Mouse (Mus musculus) CD4-positive helper T cell, adult 2 months (primary cell): ENCODE measurements around the gene Med18.
A peak's percentile ranks its signal among the peaks of the same experiment; 100 is the strongest.
"Not testable (repeated sequence)": the region's sequence is repeated elsewhere in the genome, so short reads cannot be mapped to it uniquely, and the experiment has no call there.

Experiments
- DNase-seq: peaks from one replicate; pipeline ENCODE4 v3.0.0-alpha.2; 2012; ENCODE audit warnings: low read depth, missing footprints, low spot score

Med18 gene

DNA sequence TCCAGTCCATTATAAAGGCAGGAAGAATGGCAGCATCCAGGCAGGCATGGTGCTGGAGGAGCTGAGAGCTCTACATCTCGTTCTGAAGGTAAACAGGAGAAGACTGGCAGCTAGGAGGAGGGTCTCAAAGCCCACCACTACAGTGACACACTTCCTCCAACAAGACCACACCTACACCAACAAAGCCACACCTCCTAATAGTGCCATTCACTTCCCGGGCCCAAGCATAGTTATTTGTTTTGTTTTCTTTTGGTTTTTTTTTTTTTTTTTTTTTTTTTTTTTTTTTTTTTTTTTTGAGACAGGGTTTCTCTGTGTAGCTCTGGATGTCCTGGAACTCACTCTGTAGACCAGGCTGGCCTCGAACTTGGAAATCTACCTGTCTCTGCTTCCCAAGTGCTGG is 18.4 kb upstream of the Med18 start:
- not testable (repeated sequence) for DNase-seq

DNA sequence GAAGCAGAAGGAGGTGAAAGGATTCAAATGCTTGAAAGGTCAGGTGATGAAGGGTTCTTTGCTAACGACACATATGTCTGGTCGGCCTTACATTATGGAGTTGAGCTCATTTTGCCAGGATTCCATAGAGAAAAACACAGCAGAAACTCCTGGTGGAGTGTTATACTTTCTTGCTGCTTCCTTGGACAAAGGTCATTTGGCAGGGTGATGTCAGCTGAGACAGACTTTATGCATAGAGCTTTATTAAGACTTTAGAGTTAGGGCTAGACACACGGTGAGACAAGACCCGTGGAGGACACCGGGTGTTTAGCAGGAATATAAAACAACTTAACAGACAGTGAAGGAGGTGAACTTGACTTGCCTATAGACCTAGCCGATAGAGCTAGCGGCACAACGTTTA is 14.1 kb upstream of the Med18 start:
- DNase-seq: no peak

DNA sequence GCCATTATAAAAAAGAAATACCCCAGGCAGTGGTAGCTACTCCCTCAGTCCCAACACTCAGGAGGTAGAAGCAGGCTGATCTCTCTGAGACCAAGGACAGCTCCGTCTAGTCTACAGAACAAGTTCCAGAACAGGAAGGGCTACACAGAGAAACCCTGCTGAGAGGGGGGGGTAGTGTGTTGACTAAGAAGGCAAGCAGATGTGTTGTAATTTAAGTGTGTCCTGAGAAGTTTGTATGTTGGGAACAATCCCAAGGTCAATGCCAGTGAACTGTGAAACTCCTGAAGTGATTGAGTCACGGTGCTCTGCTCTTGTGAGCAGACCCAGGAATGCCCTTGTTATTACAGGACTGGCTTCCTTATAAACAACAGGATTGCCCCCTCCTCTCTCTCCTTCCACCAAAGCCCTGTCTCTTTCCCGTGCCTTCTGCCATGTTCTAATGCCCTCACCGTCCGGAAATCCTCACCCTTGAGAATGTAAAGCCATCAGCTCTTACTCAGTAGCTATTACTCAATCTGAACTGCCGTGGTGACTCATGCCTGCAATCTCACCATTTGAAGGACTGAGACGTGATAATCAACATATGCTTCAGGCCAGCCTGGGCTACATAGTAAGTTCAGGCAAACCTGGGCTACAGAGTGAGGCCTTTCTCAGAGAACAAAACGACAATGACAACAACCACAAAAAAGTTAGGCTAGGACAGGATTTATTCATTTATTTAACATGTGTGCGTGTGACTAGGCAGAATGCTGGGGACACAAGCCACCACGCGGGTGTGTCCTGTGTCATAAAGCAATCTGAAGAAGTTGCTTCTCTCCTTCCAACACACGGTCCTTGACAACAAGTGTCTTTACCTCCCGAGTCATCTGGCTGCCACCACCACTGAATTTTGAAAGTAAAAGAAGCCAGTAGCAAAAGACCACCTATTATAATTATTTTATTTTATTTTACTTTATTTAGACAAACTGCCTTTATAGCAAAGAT is 12.5 kb upstream of the Med18 start:
- DNase-seq: no peak

DNA sequence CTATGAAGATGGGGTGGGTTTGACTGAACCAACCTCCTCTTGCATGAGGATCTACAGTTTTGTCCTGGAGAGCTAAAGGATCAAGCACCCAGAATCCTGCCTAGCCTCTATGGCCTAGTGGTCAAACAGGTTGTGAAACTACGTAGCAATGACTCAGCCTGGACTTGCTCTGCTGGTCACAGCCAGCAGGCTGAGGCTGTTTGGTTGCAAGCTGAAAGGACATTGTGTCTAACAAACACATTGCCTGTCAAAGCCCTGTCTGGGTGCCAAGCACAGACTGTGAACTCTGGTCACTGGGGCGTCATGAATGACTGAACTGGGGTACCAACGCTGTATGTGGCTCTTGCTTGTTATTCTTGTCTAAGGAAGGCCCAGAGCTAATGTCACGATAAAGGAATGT is 10.9 kb upstream of the Med18 start:
- no peak for DNase-seq

DNA sequence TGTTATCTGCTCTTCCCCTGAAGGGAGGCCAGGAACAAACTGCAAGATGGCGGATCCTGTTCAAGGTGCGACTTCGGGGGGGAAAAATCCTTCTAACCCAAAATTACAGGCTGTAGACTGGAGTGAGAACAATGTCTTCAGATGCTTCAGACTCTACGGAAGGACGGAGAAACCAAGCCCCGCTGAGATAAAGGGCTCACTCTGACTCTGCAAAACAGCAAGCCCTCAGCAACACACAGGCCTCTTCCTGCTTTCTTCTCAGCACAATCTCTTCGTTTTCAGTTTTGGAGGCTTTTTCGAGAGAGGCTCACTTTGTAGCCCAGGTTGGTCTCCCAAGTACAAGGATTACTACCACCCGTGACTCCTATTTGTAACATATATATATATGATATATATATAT is 9.7 kb upstream of the Med18 start:
- no peak for DNase-seq

DNA sequence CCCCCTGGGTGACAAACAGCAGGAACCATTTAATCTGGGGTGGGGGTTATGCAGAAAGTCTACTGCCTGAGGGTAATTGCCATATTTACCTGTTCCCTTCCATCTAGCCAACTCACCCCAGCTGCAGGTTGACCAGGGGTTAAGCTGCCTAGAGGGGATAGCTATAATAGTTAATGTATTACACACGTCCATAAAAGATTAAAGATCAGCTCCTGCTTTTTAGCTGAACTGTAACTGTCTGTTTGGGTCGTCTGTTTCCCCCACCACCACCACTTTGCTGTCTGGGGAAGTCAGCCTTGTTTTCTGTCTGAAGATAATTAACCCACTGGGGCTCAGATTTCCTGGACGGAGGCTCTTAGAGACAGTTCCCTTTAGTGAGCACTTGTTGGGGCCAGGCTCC is 6.2 kb upstream of the Med18 start:
- no peak for DNase-seq

DNA sequence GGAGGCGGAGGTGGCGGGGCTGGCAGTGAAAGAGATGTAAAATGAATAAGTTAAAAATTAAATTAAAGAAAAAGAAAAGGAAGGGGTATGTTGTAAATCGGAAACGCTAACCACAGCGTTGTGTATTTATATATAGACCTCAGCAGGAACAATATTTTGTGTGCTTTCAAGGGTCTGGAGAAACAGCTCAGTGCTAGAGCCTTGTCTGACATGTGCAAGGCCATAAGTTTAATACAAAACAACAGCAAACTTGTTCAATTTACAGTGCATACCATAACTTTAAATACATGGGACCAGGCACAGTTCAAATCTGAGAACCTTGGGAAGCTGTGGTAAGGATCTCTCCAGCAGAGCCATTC is 513 bp upstream of the Med18 start:
- no peak for DNase-seq

DNA sequence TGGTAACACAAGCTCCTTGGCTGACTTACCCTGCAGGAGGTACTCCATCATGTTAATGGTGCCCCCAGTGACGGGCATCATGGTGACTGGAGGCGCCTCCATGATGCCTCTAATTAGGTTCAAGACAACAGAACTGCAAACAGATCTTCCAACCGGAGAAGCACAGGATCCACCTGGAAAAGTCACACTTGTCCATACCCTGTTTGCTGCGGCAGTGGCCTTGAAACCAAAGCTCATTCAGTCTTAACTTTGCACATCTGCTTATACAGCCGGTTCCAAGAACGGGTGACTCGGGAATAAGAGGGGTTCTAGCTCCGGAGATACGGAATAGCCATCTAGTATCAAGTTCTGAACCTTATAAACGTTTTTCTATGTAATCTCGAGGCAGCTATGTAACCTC is 885 bp downstream of the Med18 start:
- no peak for DNase-seq

DNA sequence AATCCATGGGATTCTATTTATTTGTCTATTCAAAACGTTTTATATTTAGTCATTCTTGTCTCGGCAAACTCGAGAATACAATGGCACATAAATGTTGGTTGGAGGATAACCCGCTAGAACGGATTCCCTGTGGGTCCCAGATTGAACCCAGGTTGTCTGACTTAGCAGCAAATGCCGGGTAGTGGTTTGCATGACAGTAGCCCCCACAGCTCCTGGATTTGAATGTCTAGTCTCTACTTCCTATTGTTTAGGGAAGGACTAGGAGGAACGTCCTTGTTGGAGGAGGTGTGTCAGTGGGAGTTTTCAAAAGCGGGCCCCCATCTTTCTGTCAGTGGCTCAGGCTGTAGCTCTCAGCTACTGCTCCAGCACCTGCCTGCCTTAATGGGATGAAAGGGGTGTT is 3.5 kb downstream of the Med18 start:
- DNase-seq: no peak

DNA sequence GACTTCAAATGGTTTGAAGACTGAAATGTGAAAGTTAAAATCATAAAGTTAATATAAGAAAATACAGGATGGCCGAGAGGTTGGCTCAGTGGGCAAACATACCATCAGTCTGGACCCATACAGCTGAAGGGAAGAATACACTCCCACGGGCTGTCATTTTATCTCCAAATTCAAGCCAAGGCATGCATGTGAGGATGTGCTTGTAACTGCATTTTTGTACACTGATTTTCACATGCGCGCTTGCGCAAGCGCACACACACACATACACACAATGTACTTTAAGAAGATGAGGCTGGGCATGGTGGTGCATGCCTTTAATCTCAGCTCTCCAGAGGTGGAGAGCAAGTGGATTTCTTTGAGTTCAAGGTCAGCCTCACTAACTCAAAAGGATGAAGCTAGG is 8.2 kb downstream of the Med18 start:
- DNase-seq: no peak

DNA sequence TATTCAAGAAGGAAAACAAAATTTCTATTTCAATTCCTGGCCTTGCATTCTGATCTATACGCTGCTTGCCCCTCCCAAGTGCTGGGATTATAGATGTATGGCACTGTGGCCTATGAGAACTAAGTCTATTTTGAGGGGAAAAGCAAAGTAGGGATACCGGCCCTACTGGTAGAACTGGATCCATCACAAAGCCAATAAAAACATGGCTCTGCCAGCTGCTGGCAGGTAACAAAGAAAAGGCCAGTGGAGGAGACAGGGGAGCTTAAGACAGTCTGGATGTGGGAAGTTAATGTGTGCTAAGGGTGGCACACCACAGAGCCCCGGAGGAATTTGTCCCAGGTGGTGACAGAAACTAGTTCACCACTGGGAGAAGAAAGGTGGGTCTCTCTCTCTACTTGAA is 8.6 kb downstream of the Med18 start:
- no peak for DNase-seq

DNA sequence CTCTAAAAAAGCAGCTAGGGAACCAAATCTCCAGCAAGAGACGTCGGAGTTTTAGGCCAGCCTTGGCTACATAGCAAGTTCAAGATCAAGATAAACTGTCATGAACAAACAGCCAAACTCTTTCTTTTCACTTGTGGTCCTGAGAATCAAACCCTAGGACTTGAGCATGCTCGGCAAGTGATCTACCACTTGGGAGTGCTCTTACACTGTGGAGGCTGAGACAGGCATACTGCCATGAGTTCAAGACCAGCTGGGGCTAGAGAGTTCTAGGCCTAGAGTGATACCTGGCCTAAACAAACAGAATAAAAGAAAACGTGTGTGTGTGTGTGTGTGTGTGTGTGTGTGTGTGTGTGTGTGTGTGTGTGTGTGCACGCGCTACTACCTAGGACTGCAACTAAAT is 9.5 kb downstream of the Med18 start:
- DNase-seq: no peak

DNA sequence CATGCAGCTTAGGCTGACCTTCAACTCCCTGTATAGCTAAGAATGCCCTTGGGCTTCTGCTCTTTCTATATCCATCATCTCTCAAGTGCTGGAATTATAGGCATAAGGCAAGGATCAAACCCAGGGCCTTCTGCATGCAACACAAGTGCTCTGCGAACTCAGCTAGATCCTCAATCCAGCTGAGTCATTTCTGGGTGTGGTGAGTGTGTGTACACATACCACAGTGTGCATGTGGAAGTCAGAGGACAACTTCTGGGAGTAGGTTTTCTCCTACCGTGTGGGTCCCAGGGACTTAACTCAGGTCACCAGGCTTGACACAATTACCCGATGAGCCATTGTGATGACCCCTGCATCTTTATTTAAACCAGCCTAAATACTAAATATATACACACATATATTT is 13.9 kb downstream of the Med18 start:
- DNase-seq: no peak

DNA sequence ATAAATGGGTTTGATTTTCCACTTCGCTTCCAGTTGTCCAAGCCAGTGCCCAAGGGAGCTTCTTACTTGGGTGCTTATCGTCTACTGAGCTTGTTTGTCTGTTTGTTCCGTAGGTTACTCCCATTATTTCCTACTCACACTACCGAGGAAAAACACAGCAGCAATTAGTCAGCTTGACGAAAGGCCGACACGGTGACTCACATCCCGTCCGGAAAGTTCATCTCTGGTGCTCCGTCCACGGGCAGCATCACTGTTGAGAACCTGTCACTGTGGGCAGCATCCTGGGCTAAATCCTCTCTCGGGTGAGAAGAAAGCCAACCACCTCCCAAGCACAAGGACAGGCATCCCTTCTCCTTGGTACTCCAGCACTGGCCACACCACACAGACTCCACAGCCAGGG is 17.6 kb downstream of the Med18 start:
- DNase-seq: no peak

DNA sequence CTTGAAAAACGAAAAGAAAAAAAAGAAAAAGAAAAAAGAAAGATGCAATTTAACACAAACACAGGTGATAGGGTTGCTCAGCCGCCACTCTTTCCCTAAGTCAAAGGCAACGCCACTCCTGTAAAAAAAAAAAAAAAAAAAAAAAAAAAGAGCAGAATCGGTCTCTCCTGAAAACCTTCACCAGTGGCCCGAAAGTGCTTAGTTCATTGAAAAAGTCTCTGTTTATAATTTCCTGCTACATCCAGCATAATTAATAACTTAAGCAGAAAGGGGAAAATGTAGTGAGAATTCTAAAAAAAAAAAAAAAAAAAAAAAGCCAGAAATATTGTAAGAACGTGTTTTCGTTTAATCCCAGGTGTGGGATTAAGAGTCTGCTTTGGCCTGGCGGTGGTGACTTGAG is 19.2 kb downstream of the Med18 start:
- no peak for DNase-seq

DNA sequence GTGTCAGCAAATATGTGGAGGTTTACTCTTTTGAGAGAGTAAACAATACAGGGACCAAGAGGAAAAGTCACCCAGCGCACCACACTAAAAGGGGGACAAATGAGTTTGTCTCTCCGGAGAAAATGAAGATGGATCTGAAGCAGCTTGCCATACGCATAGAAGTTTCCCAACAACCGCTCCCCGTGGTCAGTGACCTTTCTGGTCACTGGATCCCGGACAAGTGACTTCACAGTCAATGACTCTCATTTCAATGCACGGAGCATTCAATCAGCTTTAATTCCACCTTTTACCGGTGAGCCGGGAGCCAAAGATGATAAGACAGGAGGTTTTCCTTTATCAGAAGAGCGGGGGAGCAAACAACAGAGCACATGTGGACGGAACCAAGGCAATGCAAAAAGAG is 25.9 kb downstream of the Med18 start:
- DNase-seq: no peak

DNA sequence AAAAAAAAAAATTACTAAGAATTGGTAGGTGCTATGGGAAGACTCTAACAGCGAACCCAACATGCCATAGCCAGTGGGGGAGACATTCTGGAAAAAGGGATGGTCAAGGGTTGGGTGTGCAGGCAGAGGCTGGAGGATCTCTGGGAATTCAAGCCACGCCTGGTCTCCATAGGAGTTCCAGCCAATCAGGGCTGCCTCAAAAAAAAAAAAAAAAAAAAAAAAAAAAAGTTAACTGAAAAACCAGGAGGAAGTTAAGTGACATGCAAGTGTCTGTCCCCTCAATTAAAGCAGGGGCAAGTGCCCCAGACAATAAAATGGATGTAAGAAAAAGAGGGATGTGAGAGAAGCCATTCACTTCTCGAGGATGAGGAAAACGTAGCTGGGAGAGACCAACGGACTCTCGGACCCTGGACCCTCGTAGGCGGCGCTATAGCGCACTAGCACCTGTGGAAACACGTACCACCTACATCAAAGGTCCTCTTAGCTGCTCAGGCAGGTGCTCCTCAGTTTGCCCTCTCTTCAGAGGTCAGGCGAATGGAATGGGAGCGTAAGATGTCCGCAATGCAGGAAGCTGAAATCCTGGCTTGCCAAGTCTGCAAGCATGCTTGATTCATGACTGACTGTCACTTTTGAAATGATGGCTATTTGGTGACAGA is 30.9 kb downstream of the Med18 start:
- no peak for DNase-seq

DNA sequence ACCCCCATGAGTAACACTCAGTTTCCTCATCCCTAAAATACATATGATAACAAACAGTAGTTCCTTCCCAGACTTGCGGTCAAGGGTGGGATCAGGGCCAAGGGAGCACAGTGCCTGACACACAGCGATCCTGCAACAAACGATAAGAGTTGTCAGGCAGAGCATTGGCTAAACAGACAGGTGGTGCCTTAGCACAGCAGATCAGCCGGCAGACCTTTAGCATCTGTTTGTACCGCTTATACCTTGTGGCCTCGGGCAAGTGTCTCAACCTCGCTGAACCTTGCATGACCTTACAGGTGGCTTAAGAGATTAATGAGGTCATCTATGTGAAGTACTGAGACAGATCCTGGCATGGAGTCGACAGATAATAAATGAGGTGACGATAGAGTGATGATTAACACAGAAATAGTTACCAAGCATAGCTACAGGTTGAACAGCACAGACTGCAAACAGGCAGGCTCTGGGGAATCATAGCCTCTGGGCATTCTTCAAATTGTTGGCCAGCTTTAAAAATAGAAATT is 35.6 kb downstream of the Med18 start:
- no peak for DNase-seq

DNA sequence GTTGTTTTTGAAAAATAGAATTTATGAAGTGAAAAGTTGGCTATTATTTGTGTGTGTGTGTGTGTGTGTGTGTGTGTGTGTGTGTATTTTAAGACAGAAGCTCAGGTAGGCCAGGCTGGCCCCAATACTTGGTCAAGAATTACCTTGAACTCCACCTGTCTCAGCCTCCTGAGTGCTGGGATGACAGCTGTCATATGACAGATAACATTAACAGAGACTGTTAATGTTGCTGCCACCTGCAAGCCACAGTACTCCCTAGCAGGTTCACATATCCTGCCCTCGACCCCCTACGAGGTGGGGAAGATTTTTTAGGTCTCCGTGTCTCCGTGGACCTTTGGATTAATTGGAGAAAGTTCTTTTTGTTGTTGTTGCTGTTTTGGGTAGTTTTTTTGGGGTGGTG is 36.2 kb downstream of the Med18 start:
- DNase-seq: no peak

DNA sequence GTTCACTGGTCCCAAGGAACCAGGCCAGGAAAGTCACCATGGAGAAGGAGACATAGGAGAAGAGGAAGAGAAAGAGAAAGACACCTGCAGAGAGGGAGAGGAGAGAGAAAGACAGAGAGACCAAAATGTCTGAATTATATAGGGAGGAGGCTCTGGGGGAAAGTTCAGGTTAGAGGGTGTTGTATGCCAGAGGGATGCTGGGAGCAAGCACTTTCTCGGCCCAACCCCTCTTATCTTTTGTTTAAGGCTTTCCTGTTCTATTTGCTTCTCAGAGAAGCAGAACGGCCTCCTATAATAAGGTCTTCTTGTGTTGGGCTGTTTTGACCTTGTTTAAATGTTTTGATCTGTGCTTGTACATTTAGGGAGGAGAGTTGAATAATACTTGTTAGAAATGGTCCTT is 37.7 kb downstream of the Med18 start:
- no peak for DNase-seq

DNA sequence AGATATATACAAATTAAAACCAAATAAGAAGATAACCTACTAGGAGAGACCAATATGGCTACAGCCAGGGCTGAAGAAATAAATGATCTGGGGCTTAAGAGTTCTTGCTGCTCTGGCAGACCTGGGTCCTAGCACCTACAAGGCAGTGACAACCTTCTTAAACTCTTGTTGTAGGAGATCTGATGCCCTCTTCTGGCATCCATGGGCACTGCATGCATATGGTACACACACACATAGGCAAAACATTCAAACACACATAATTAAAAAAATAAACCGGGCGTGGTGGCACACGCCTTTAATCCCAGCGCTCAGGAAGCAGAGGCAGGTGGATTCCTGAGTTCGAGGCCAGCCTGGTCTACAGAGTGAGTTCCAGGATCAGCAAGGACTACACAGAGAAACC is 39.0 kb downstream of the Med18 start:
- peak; percentile 37 for DNase-seq

DNA sequence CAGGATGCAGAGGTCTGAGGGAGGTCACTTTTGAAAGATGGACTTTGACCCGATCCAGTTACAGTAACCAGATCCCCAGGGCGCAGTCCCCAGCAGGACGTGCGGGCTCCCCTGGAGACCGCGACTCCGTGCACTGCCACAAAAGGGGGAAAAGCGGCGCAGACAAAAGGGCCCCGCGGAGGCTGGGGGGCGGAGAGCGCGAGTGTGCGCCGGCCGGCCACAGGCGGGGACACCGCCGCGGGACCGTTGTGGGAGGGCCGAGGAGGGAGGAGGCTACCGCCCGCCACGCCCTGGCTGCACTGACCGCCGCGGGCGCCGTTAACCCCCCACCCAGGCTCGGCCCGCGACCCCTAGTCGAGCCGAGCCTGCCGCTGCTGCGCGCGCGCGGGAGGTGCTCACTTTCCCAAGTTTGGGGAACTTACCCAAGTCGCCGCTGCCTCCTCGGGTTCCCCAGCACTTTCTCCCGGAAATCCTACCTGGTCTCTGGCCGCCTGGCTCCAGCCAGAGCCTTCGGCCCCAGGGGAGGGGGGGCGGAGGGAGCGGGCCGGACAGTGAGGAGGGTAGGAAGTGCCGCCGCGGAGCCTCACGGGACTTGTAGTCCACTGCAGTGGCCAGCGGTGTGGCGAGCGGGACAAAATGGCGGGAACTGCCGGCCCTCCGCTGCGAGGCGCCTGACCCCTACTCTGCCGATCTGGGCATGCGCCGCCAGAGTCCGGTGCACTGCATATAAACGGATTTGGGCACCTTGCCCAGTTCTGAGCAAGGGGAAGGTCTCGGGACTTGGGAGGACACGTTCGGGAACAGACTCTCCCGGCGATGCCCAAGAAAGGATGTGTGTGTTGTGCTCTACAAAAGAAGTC is 41.6 kb downstream of the Med18 start, which contains the start of gene Phactr4:
Phactr4 (minus strand) TSS at position 567 of the 860 bp plus-strand sequence.
- peak; percentile 73 for DNase-seq
